Mouse (Mus musculus): ENCODE results near the gene 1190005I06Rik. TPM values are rescaled to one million over a fixed set of nuclear protein-coding genes. Genes with fewer than 3 reads are reported as not detected.

1190005I06Rik gene
- total and polyA plus RNA-seq, 2 experiments, result 11.9 to 12.0 TPM

DNA sequence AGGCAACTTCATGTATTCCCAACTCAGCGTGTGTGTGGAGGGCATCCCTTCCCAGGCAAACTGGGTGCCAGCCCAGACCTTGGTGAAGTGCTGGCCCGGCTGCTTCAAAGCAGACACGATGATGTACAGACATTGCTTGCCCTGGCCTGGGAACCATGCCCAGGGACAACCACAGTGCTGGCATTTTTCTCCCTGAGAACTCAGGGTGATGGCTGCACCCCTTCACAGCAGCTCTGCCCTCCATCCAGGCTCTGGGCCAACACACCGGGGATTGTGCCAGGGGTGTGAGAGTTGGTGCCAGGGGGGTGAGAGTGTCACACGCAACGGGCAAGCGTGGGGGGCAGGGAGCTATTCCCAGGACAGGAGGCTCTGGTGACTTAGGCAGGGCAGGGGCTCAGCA is 2.8 kb downstream of the 1190005I06Rik start:
- Histone ChIP-seq H3K9ac (ENCODE audit: low read depth, low read length) (no peak overlapping the region), H3K27me3 (ENCODE audit: control insufficient read depth, insufficient read depth, low read length) (no peaks in the 10 kb centered on the region), H3K27ac (replicated peaks; ENCODE audit: insufficient read depth, low read depth, low read length) (no peak overlapping the region), H3K79me2 (ENCODE audit: control insufficient read depth, insufficient read depth, low read length) (no peaks in the 10 kb centered on the region), H3K4me1 (ENCODE audit: control insufficient read depth, insufficient read depth, low read length) (peaks cover 5% of the 10 kb centered on the region; the same call in 1 of the 2 replicates), H3K36me3 (ENCODE audit: control insufficient read depth, insufficient read depth, low read length) (no peaks in the 10 kb centered on the region), H3K4me3 (ENCODE audit: insufficient read depth, low read depth, low read length) (no peak overlapping the region)
- 14% methylated on average over 7 of the region's 7 CpGs for WGBS
- peak; percentile 61 for DNase-seq (ENCODE audit: extremely low read depth, low read depth, low spot score)
- TF ChIP-seq CTCF (IDR thresholded peaks at IDR 0.05; ENCODE audit: low read depth, low read length) (no peak), POLR2A (IDR thresholded peaks at IDR 0.05; ENCODE audit: extremely low read depth, insufficient read depth, low read length) (no peak)

DNA sequence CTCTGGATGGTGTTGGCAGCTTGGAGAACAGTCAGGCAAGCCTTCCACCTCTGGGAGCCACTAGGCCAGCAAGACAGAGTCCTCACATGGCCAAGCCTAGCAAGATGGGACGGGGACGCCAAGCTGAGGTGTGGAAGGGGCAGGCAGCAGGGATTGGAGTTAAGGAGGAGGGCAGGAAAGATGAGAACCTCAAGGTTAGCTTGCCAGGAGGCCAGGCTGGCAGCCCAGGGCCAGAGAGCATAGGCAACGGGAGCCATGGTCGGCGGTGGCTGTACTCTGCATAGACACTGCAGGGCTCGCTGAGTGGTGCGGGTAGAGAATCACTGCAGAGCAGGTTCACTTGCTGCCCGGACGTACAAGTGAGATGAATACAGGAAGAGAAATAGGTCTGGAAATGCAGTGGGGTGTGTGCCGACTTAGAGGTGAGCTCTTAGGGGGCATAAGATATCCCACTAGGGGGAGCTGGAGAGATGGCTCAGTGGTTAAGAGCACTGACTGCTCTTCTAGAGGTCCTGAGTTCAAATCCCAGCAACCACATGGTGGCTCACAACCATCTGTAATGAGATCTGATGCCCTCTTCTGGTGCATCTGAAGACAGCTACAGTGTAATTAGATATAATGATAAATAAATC is 5.3 kb downstream of the 1190005I06Rik start:
- Histone ChIP-seq H3K27me3 (ENCODE audit: control insufficient read depth, insufficient read depth, low read length) (no peaks in the 10 kb centered on the region), H3K4me1 (ENCODE audit: control insufficient read depth, insufficient read depth, low read length) (peaks cover 5% of the 10 kb centered on the region; the same call in 1 of the 2 replicates), H3K36me3 (ENCODE audit: control insufficient read depth, insufficient read depth, low read length) (no peaks in the 10 kb centered on the region), H3K9ac (ENCODE audit: low read depth, low read length) (no peak overlapping the region), H3K27ac (replicated peaks; ENCODE audit: insufficient read depth, low read depth, low read length) (no peak overlapping the region), H3K79me2 (ENCODE audit: control insufficient read depth, insufficient read depth, low read length) (no peaks in the 10 kb centered on the region), H3K4me3 (ENCODE audit: insufficient read depth, low read depth, low read length) (no peak overlapping the region)
- DNase-seq (ENCODE audit: extremely low read depth, low read depth, low spot score), result no peak
- TF ChIP-seq CTCF (IDR thresholded peaks at IDR 0.05; ENCODE audit: low read depth, low read length) (no peak), POLR2A (IDR thresholded peaks at IDR 0.05; ENCODE audit: extremely low read depth, insufficient read depth, low read length) (no peak)
- 89% methylated on average over 10 of the region's 10 CpGs for whole genome bisulfite sequencing

DNA sequence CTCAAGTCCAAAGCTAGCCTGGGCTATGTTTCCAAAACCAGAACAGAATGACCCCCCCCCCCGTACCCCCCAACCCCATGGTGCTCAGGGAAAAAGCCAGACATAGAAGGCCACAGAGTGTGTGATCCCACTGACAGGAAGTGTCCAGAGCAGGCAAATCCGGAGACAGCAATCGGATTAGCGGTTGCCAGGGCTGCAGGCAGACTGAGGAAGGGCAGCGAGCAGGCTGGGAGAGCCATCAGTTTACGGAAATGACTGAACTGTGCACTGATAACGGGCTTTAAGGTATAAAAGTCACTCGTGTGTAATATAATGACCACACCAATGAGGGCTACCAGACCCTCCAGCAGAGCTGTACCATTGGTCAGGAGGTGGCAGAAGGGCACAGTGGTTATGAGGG is 6.2 kb downstream of the 1190005I06Rik start:
- H3K79me2 ChIP-seq (ENCODE audit: control insufficient read depth, insufficient read depth, low read length), result no peaks in the 10 kb centered on the region
- H3K4me3 ChIP-seq (ENCODE audit: insufficient read depth, low read depth, low read length), result no peak overlapping the region
- no peaks in the 10 kb centered on the region for H3K36me3 ChIP-seq (ENCODE audit: control insufficient read depth, insufficient read depth, low read length)
- no peaks in the 10 kb centered on the region for H3K27me3 ChIP-seq (ENCODE audit: control insufficient read depth, insufficient read depth, low read length)
- H3K9ac ChIP-seq (ENCODE audit: low read depth, low read length), result no peak overlapping the region
- H3K4me1 ChIP-seq (ENCODE audit: control insufficient read depth, insufficient read depth, low read length), result peaks cover 5% of the 10 kb centered on the region; the same call in 1 of the 2 replicates
- no peak for TF ChIP-seq POLR2A (IDR thresholded peaks at IDR 0.05; ENCODE audit: extremely low read depth, insufficient read depth, low read length)
- TF ChIP-seq CTCF (IDR thresholded peaks at IDR 0.05; ENCODE audit: low read depth, low read length), result no peak
- no peak for DNase-seq (ENCODE audit: extremely low read depth, low read depth, low spot score)
- H3K27ac ChIP-seq (replicated peaks; ENCODE audit: insufficient read depth, low read depth, low read length), result no peak overlapping the region
- 54% methylated on average over 8 of the region's 8 CpGs for WGBS

DNA sequence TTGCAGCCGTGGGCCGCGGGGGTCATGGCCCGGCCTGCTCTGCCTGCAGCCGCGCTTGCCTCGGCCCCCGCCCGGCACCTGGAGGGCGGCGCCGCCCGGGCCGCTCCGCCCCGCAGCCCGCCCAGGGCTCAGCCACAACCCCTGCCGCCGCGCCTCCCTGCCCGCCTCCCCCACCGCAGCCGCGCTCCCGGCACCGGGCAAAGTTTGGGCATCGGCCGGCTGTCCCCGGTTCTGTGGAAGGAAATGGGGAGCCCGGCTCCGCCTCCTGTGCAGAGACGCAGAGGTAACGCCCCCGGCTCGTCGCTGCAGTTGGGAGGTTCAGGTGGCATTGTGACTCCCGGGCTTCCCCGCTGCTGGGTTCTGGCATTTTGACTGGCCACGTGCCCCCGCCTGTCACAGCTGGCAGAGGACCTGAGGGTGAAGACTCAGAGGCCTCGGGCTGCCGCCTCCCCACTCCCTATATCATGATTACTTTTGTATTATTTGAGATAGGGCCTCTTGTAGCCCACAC is 13.0 kb downstream of the 1190005I06Rik start:
- Histone ChIP-seq H3K4me3 (ENCODE audit: insufficient read depth, low read depth, low read length) (peak overlapping the region; percentile 66; the same call in 1 of the 2 replicates), H3K4me1 (ENCODE audit: control insufficient read depth, insufficient read depth, low read length) (peaks cover 2% of the 10 kb centered on the region; the same call in 1 of the 2 replicates), H3K79me2 (ENCODE audit: control insufficient read depth, insufficient read depth, low read length) (no peaks in the 10 kb centered on the region), H3K27me3 (ENCODE audit: control insufficient read depth, insufficient read depth, low read length) (no peaks in the 10 kb centered on the region), H3K27ac (replicated peaks; ENCODE audit: insufficient read depth, low read depth, low read length) (peak overlapping the region; percentile 84), H3K9ac (ENCODE audit: low read depth, low read length) (peak overlapping the region; percentile 83), H3K36me3 (ENCODE audit: control insufficient read depth, insufficient read depth, low read length) (no peaks in the 10 kb centered on the region)
- TF ChIP-seq CTCF (IDR thresholded peaks at IDR 0.05; ENCODE audit: low read depth, low read length) (no peak), POLR2A (IDR thresholded peaks at IDR 0.05; ENCODE audit: extremely low read depth, insufficient read depth, low read length) (0 out of 2 replicates have a peak, but pooled peaks have one; percentile 20)
- peak; percentile 87 for DNase-seq (ENCODE audit: extremely low read depth, low read depth, low spot score)
- 1% methylated on average over 42 of the region's 42 CpGs for WGBS

DNA sequence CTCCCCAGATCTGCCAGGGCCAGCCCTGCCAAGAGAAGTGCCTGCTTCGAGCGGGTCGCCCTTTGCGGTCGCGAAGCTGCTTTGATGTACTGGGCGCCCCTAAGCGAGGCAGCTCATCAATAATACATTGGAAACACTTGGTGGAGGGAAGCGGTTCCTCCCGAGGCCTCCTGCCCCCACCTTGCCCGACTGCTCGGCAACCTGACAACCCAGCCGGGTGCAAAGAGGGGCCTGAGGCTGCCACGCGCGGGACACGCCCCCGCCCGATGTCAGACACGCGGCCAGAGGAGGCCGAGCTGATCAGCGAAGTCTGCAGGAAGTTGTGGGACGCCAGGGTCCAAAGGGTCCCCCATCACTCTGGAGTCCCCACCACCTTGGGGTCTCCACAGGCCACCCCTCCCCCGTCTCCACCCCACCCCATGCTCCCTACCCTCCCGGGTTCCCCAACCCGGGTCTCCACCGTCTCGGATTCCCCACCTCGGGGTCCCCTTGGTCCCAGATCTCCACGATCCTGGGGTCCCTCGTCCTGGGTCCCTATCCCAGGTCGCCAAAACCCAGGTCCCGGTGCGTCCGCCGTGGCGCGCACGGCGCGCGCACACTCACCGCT is 13.7 kb downstream of the 1190005I06Rik start:
- Histone ChIP-seq H3K4me3 (ENCODE audit: insufficient read depth, low read depth, low read length) (peak overlapping the region; percentile 66), H3K27ac (replicated peaks; ENCODE audit: insufficient read depth, low read depth, low read length) (peak overlapping the region; percentile 56; the same call in 1 of the 2 replicates), H3K27me3 (ENCODE audit: control insufficient read depth, insufficient read depth, low read length) (no peaks in the 10 kb centered on the region), H3K4me1 (ENCODE audit: control insufficient read depth, insufficient read depth, low read length) (peaks cover 2% of the 10 kb centered on the region; the same call in 1 of the 2 replicates), H3K9ac (ENCODE audit: low read depth, low read length) (peak overlapping the region; percentile 83), H3K36me3 (ENCODE audit: control insufficient read depth, insufficient read depth, low read length) (no peaks in the 10 kb centered on the region), H3K79me2 (ENCODE audit: control insufficient read depth, insufficient read depth, low read length) (no peaks in the 10 kb centered on the region)
- WGBS, result 3% methylated on average over 44 of the region's 44 CpGs
- DNase-seq (ENCODE audit: extremely low read depth, low read depth, low spot score), result no peak
- TF ChIP-seq POLR2A (IDR thresholded peaks at IDR 0.05; ENCODE audit: extremely low read depth, insufficient read depth, low read length) (no peak), CTCF (IDR thresholded peaks at IDR 0.05; ENCODE audit: low read depth, low read length) (no peak)

Data from liver, adult 2 months (tissue).